Comparison of ENCODE assay signal across 8 mouse cellular contexts in the genomic region with DNA sequence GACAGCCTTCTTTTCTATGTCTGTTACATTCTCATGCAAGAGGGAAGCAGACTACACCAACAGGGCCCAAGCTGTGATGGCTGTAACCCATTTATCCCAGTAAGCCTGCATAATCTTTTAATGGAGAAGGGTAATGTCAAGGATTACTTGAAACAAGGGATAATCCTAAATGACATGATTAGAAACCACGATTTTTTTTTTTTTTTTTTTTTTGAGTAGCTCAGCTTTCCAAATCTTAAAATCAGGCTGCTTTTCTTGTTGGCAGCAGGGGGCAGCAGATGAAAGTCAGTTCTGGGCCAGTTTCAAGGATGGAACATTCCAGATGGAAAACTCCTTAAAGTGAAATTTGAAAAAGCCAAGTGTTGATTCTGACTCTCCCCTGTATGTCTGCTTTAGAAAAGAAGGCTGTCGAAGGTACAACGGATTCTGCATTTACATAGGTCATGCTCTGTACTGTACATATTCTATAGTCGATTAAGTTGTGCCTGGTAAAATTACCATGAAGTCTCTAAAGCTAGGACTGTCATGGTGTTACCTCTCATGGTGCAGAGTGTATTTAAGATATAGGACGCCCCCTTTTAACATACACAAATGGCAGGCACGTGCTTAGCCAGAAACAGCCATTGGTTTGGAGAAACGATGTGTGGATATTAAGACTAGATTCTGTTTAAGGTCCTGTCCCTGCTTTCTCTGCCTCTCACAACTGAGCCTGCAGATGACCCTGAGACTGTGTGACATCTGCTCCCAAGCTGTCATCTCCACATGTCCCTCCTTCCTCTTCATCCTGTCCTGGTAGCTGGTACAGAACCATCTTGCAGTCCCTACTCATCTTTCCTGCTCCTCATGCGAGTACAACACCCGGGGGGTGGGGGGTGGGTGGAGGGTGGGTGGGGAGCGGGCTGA.
DNase-seq lines count a peak whose midpoint lies in the region; ATAC-seq lines count a peak whose summit lies in the region.

No protein-coding gene starts in this region.

- peaks cover 9% of the 10 kb centered on the region; the same call in 1 of the 2 replicates for H3K4me1 ChIP-seq in midbrain, embryonic 10.5 days
- no peaks in the 10 kb centered on the region for H3K4me1 ChIP-seq in kidney, embryonic 16.5 days (ENCODE audit: insufficient read depth, low read length)

- DNase-seq in layer of hippocampus, postnatal 10 days (ENCODE audit: low spot score in 2 of 2): peak; percentile 31 to 48
- DNase-seq in layer of hippocampus, adult 9-10 months (ENCODE audit: low spot score): no peak
- peak; percentile 7 for DNase-seq in Muller cell, postnatal 12 days (ENCODE audit: inconsistent ontology term)
- peak; percentile 8 to 52 for DNase-seq in adrenal gland, postnatal 36 days
- no peak for DNase-seq in midbrain, embryonic 10.5 days (ENCODE audit: low spot score)
- DNase-seq in layer of hippocampus, adult 18-20 months (ENCODE audit: low spot score in 2 of 2): no peak

- H3K9ac ChIP-seq in kidney, embryonic 16.5 days (replicated peaks; ENCODE audit: low read length): no peak overlapping the region

- no peak overlapping the region for H3K4me3 ChIP-seq in midbrain, embryonic 10.5 days
- no peak overlapping the region for H3K4me3 ChIP-seq in kidney, embryonic 16.5 days (ENCODE audit: low read length)

- WGBS in midbrain, embryonic 10.5 days: 78% methylated on average over 10 of the region's 10 CpGs
- 71% methylated on average over 10 of the region's 10 CpGs for WGBS in kidney, embryonic 16.5 days

- no peaks in the 10 kb centered on the region for H3K27me3 ChIP-seq in midbrain, embryonic 10.5 days (ENCODE audit: low read depth, poor library complexity, severe bottlenecking)
- H3K27me3 ChIP-seq in kidney, embryonic 16.5 days (ENCODE audit: insufficient read depth, low read length): no peaks in the 10 kb centered on the region

- H3K27ac ChIP-seq in midbrain, embryonic 10.5 days (replicated peaks): 0 out of 2 replicates have a peak overlapping the region, but pooled peaks have one; percentile 13
- H3K27ac ChIP-seq in kidney, embryonic 16.5 days (ENCODE audit: low read length): no peak overlapping the region

- ATAC-seq in erythroid progenitor cell, adult 5-6 weeks (replicated peaks; ENCODE audit: low FRiP score, poor library complexity, severe bottlenecking): no peak
- ATAC-seq in kidney, embryonic 16.5 days (ENCODE audit: low FRiP score, low TSS enrichment): no peak

- no peaks in the 10 kb centered on the region for H3K36me3 ChIP-seq in midbrain, embryonic 10.5 days
- no peaks in the 10 kb centered on the region for H3K36me3 ChIP-seq in kidney, embryonic 16.5 days (ENCODE audit: insufficient read depth, low read length)

- no peak overlapping the region for H3K4me2 ChIP-seq in kidney, embryonic 16.5 days (replicated peaks; ENCODE audit: low read depth, low read length)

- H3K9me3 ChIP-seq in midbrain, embryonic 10.5 days (replicated peaks): no peaks in the 10 kb centered on the region
- H3K9me3 ChIP-seq in kidney, embryonic 16.5 days (ENCODE audit: low read length): no peaks in the 10 kb centered on the region

Comparison
In these comparisons a context has a peak if more than half of its experiments do, and no peak if none do; other contexts are left out.
1. DNase-seq: peak in layer of hippocampus, postnatal 10 days (2 of 2), Muller cell, postnatal 12 days (single experiment) and adrenal gland, postnatal 36 days (2 of 2); none in layer of hippocampus, adult 9-10 months (single experiment), midbrain, embryonic 10.5 days (single experiment) and layer of hippocampus, adult 18-20 months (0 of 2).